Mouse (Mus musculus) heart, postnatal 0 days (tissue): ENCODE results near the gene Bpi.

ENCODE experiments used
- CTCF ChIP-seq: IDR thresholded peaks from 2 replicates; pipeline ENCODE4 v1.5.1; 2016; ENCODE audit warnings: antibody characterized with exemption, control low read depth, low read depth
- EP300 ChIP-seq: IDR thresholded peaks from 2 replicates; pipeline ENCODE4 v1.6.1; 2016; ENCODE audit warnings: antibody characterized with exemption, low read depth

GRCm38 (mm10) chr2:158215283-158216117, 42.4 kb upstream of the Bpi start:
- TF ChIP-seq CTCF (no peak), EP300 (no peak)
